Mouse (Mus musculus): ENCODE data around the gene Ntpcr. TPM values are rescaled to one million over a fixed set of nuclear protein-coding genes. Genes with fewer than 3 reads are reported as not detected.

Gene Ntpcr
- total and polyA plus RNA-seq, 3 experiments = 40.0 to 45.3 TPM; not detected in 1

GRCm38 (mm10) chr8:125772300-125772699 lies 42.5 kb downstream of the Ntpcr start:
- TF ChIP-seq RAD21 (IDR thresholded peaks at IDR 0.05; ENCODE audit: low read depth, low read length) = no peak
- no peak for TF ChIP-seq RCOR1 (IDR thresholded peaks at IDR 0.05; ENCODE audit: low read depth, low read length)
- no peak for TF ChIP-seq CTCF (IDR thresholded peaks at IDR 0.05 in 2 of 3, conservative IDR thresholded peaks at IDR 0.05 in 1 of 3; ENCODE audit: control insufficient read depth in 1 of 3, insufficient read depth in 1 of 3, low read depth in 2 of 3, low read length in 3 of 3, poor library complexity in 1 of 3, severe bottlenecking in 1 of 3)
- no peak for TF ChIP-seq POLR2A (IDR thresholded peaks at IDR 0.05; ENCODE audit: control insufficient read depth in 1 of 2, insufficient read depth in 1 of 2, low read depth in 1 of 2, low read length in 2 of 2, poor library complexity in 1 of 2)
- no peak for TF ChIP-seq MEF2A (IDR thresholded peaks at IDR 0.05; ENCODE audit: extremely low read depth, insufficient replicate concordance, low read depth, low read length, poor library complexity, severe bottlenecking)
- Histone ChIP-seq H3K4me1 (ENCODE audit: control insufficient read depth in 1 of 2, insufficient read depth in 2 of 2, low read length in 2 of 2) (no peaks in the 10 kb centered on the region), H3K4me3 (ENCODE audit: control insufficient read depth in 1 of 2, insufficient read depth in 1 of 2, low read depth in 2 of 2, low read length in 2 of 2) (no peak overlapping the region), H3K27ac (ENCODE audit: control insufficient read depth, low read depth, low read length) (no peak overlapping the region), H3K27me3 (ENCODE audit: control insufficient read depth in 1 of 2, insufficient read depth in 2 of 2, low read length in 2 of 2) (no peaks in the 10 kb centered on the region), H3K9me3 (replicated peaks; ENCODE audit: insufficient read depth, low read length) (no peaks in the 10 kb centered on the region), H3K9ac (ENCODE audit: control insufficient read depth, low read depth, low read length, poor library complexity, severe bottlenecking) (no peak overlapping the region), H3K36me3 (ENCODE audit: control insufficient read depth in 1 of 2, insufficient read depth in 2 of 2, low read length in 2 of 2) (no peaks in the 10 kb centered on the region), H3K79me2 (ENCODE audit: control insufficient read depth, insufficient read depth, low read length, poor library complexity) (no peaks in the 10 kb centered on the region)
- no peak for DNase-seq (ENCODE audit: low read depth, low spot score)

GRCm38 (mm10) chr8:125773281-125773803 lies 43.6 kb downstream of the Ntpcr start:
- H3K9me3 ChIP-seq (replicated peaks; ENCODE audit: insufficient read depth, low read length) = no peaks in the 10 kb centered on the region
- DNase-seq (ENCODE audit: low read depth, low spot score) = no peak
- H3K27me3 ChIP-seq (ENCODE audit: control insufficient read depth in 1 of 2, insufficient read depth in 2 of 2, low read length in 2 of 2) = no peaks in the 10 kb centered on the region
- H3K79me2 ChIP-seq (ENCODE audit: control insufficient read depth, insufficient read depth, low read length, poor library complexity) = no peaks in the 10 kb centered on the region
- H3K4me1 ChIP-seq (ENCODE audit: control insufficient read depth in 1 of 2, insufficient read depth in 2 of 2, low read length in 2 of 2) = no peaks in the 10 kb centered on the region
- H3K4me3 ChIP-seq (ENCODE audit: control insufficient read depth in 1 of 2, insufficient read depth in 1 of 2, low read depth in 2 of 2, low read length in 2 of 2) = no peak overlapping the region
- TF ChIP-seq USF1 (IDR thresholded peaks at IDR 0.05; ENCODE audit: low read depth, low read length) (no peak), RCOR1 (IDR thresholded peaks at IDR 0.05; ENCODE audit: low read depth, low read length) (no peak), TCF12 (IDR thresholded peaks at IDR 0.05; ENCODE audit: low read depth, low read length) (no peak), MYB (IDR thresholded peaks at IDR 0.05; ENCODE audit: low read depth, low read length) (no peak), GATA1 (IDR thresholded peaks at IDR 0.05; ENCODE audit: low read depth, low read length) (no peak), MXI1 (IDR thresholded peaks at IDR 0.05; ENCODE audit: low read depth, low read length) (no peak), SMC3 (IDR thresholded peaks at IDR 0.05; ENCODE audit: low read depth, low read length) (no peak)
- no peaks in the 10 kb centered on the region for H3K36me3 ChIP-seq (ENCODE audit: control insufficient read depth in 1 of 2, insufficient read depth in 2 of 2, low read length in 2 of 2)
- H3K27ac ChIP-seq (ENCODE audit: control insufficient read depth, low read depth, low read length) = no peak overlapping the region
- H3K9ac ChIP-seq (ENCODE audit: control insufficient read depth, low read depth, low read length, poor library complexity, severe bottlenecking) = no peak overlapping the region

- H3K36me3 ChIP-seq (ENCODE audit: control insufficient read depth in 1 of 2, insufficient read depth in 2 of 2, low read length in 2 of 2) = no peaks in the 10 kb centered on the region
- no peaks in the 10 kb centered on the region for H3K9me3 ChIP-seq (replicated peaks; ENCODE audit: insufficient read depth, low read length)
- H3K27me3 ChIP-seq (ENCODE audit: control insufficient read depth in 1 of 2, insufficient read depth in 2 of 2, low read length in 2 of 2) = no peaks in the 10 kb centered on the region
- no peaks in the 10 kb centered on the region for H3K4me1 ChIP-seq (ENCODE audit: control insufficient read depth in 1 of 2, insufficient read depth in 2 of 2, low read length in 2 of 2)
- no peak overlapping the region for H3K4me3 ChIP-seq (ENCODE audit: control insufficient read depth in 1 of 2, insufficient read depth in 1 of 2, low read depth in 2 of 2, low read length in 2 of 2)
- no peak for DNase-seq (ENCODE audit: low read depth, low spot score)
- no peaks in the 10 kb centered on the region for H3K79me2 ChIP-seq (ENCODE audit: control insufficient read depth, insufficient read depth, low read length, poor library complexity)
- no peak overlapping the region for H3K9ac ChIP-seq (ENCODE audit: control insufficient read depth, low read depth, low read length, poor library complexity, severe bottlenecking)
- no peak for TF ChIP-seq MEF2A (IDR thresholded peaks at IDR 0.05; ENCODE audit: extremely low read depth, insufficient replicate concordance, low read depth, low read length, poor library complexity, severe bottlenecking)
- TF ChIP-seq RAD21 (IDR thresholded peaks at IDR 0.05; ENCODE audit: low read depth, low read length) = no peak
- TF ChIP-seq MAZ (IDR thresholded peaks at IDR 0.05; ENCODE audit: low read depth, low read length) = no peak
- no peak for TF ChIP-seq MXI1 (IDR thresholded peaks at IDR 0.05; ENCODE audit: low read depth, low read length)
- no peak for TF ChIP-seq SMC3 (IDR thresholded peaks at IDR 0.05; ENCODE audit: low read depth, low read length)
- no peak for TF ChIP-seq KAT2A (conservative IDR thresholded peaks at IDR 0.05; ENCODE audit: low read depth, low read length)
- TF ChIP-seq SIN3A (IDR thresholded peaks at IDR 0.05; ENCODE audit: low read length) = no peak
- TF ChIP-seq ETS1 (IDR thresholded peaks at IDR 0.05; ENCODE audit: low read depth, low read length) = no peak
- TF ChIP-seq MAFK (IDR thresholded peaks at IDR 0.05; ENCODE audit: borderline replicate concordance, low read depth, low read length) = no peak
- TF ChIP-seq ZMIZ1 (IDR thresholded peaks at IDR 0.05; ENCODE audit: low read depth, low read length) = no peak
- TF ChIP-seq UBTF (IDR thresholded peaks at IDR 0.05; ENCODE audit: borderline replicate concordance, insufficient read depth, low read depth, low read length) = no peak
- no peak for TF ChIP-seq E2F4 (IDR thresholded peaks at IDR 0.05; ENCODE audit: borderline replicate concordance, low read depth, low read length)
- TF ChIP-seq CHD1 (IDR thresholded peaks at IDR 0.05; ENCODE audit: low read depth, low read length) = no peak
- no peak for TF ChIP-seq POLR2AphosphoS5 (IDR thresholded peaks at IDR 0.05; ENCODE audit: borderline replicate concordance, low read depth, low read length)
- H3K27ac ChIP-seq (ENCODE audit: control insufficient read depth, low read depth, low read length) = no peak overlapping the region
Measured at GRCm38 (mm10) chr8:125775031-125775430, 45.3 kb downstream of the Ntpcr start.

All from MEL (cell line).